Mouse (Mus musculus) embryo, embryonic 11 days (tissue): ENCODE data around the gene Lgals9.

ENCODE experiments used
- DNase-seq: peaks from one replicate; pipeline ENCODE4 v3.0.0-alpha.2; 2015

Lgals9 gene

DNA sequence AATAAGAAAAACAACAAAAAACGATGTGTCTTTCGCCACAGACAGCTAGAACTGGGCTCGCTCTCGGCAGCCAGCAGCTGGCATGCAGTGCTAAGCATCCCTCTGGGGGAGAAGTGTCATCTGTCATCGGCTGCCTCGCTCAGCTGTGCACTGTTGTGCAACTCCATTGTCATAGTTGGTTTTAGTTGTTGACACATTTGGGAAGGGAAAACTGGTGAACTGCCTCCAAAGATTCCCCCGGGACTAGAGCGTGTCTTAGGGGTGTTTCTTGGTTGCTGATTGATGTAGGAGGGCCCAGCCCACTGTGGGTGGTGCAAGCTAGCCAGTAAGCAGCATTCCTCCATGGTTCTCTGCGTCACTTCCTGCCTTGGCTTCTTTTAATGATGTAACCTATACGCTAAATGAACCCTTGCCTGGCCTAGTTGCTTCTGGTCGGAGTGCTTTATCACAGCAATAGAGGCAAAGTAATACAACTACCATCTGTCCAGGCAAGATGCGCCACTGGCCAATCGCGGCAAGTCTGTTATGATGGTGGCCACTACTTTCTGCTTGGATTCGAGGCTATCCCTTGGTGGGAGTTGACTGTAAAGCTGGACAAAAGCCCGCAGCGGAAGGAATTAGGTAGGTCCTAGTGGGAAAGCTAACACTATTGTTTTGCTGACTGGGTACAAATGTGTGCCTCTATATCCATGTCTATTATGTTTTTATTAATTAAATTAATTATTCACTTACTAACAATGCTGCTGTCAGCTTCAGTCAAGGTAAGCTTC, 11.2 kb downstream of the Lgals9 start:
- DNase-seq: peak; percentile 51

DNA sequence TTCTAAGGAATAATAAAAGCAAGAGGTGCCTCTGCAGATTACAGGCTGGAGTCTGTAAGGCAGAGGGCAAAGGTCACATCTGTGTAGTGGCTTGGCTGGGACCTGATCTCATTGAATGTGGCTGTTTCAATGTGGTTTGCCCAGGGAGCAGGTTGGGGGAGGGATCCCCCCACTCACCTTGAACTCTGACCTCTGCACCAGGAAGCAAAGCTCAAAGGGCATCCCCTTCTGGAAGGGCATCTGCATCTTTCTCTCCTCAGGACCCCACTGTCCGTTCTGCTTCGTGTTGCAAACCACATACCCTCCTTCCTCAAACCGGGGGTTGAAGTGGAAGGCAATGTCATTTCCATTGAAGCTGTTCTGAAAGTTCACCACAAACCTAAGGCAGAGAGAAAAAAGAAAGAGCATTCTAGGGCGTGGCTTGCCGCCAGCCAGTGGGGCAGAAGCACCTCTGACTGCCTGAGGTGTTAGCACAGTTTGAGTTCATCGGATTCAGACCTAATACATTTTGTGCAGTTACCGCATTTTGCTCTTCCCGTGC, 11.9 kb downstream of the Lgals9 start:
- DNase-seq: peak; percentile 68

GRCm38 (mm10) chr11:78972328-78972727, 12.4 kb downstream of the Lgals9 start:
- DNase-seq: peak; percentile 18

DNA sequence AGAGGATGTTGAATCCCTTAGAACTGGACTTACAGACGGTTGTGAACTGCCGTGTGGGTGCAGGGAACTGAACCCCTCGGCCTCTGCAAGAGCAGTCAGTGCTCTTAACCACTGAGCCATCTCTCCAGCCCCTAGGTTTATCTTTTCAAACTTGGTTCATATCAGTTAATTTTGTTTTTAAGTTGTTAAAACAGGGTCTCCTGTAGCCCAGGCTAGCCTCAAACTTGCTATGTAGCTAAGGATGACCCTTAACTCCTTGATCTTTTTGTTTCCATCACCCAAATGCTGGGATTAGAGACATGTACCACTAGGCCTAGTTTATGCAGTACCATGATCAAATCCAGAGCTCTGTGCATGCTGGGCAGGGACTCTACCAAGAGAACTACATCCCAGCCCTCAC, 13.0 kb downstream of the Lgals9 start:
- DNase-seq: no peak

GRCm38 (mm10) chr11:78971096-78971495, 13.7 kb downstream of the Lgals9 start:
- DNase-seq: no peak

GRCm38 (mm10) chr11:78968121-78968520, 16.6 kb downstream of the Lgals9 start:
- DNase-seq: no peak

DNA sequence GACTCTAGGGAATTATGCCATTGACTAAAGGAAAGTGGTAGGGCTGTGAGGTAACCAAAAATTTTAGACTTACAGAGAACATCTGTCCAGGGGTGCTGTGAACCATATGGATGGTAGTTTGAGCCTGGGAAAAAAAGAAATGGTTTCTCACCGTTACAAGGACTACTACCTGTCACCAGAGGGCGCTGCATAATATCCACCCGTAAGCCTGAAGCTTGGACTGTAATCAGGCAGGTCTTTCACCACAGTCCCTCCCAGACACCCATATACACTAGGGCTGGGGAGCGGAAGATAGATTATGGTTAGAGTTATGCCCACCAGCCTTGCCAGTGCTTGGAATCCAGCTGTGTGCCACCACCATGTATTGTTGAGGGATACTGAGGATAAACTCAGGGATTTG, 17.4 kb downstream of the Lgals9 start:
- peak; percentile 76 for DNase-seq

DNA sequence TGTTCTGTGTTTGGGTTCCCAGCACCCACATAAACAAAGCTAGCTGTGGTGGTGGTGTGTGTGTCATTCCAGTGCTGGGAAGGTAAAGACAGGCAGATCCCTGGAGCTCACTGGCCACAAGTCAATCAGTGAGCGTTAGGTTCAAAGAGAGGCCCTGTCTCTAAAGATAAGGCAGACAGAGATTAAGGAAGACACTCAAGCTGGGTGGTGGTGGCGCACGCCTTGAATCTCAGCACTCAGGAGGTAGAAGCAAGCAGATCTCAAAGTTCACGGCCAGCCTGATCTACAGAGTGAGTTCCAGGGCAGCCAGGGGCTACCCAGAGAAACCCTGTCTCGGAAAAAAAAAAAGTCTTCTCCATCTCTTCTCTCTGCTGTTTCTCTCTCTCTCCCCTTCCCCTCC, 23.5 kb downstream of the Lgals9 start:
- no peak for DNase-seq

- DNase-seq: peak; percentile 16
Observed at GRCm38 (mm10) chr11:78959841-78960520, 24.8 kb downstream of the Lgals9 start.

DNA sequence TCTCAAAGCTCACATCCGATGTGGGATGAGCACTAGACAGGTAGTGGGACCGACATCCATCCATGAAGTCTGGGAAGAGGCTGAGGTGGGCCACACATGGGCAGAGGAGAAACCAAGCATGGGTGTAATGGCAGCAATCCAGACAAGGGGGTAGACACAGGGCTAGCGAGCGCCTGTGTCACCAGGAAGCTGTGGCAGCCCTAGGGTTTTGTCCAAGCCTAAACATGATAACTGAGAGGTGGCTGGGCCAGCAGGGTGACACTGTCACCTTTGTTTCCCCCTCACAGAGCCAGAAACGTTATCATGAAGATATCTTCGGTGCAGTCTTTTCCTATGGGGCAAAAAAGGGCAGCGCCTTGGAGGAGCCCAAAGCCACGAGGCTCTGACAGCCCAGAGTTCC, 25.4 kb downstream of the Lgals9 start:
- DNase-seq: no peak

- DNase-seq: peak; percentile 80
Observed at GRCm38 (mm10) chr11:78956260-78956659, 28.5 kb downstream of the Lgals9 start.

DNA sequence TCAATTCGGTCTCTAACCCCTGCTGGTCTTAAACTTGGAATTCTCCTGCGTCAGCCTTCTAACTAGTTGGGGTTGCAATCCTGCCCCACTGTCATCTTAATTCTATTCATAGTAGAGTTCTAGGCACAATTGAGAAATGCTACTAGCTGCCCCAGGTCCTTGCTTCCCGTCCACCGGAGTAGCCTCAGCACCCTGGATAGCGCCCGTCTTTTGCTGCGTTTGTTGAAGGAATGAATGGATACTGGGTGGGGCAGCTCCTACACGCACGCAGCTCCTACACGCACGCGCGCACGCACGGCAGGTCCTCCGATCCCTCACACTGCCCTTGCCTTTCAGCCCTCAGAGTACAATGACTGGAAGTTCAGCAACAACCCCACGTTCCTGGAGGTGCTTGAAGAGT, 32.3 kb downstream of the Lgals9 start:
- peak; percentile 81 for DNase-seq

DNA sequence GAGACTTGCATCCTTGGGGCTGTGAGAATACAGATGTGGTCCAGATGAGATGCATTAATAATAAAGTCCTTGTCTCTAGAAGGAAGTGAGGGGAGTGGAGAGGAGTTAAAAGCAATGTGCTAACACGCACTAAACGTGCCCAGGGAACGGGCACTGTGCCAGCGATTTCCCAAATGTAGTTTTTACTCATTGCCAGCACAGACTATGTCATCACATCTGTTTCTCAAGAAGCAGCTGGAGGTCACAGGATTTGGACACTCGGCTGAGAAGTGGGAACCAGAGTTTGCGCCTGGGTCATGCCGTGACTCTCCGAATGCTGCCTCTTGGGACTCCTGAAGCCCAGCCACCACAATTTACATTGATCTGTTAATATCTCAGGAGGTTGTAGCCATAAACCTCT, 34.4 kb downstream of the Lgals9 start:
- no peak for DNase-seq

- no peak for DNase-seq
Observed at GRCm38 (mm10) chr11:78943083-78943482, 41.7 kb downstream of the Lgals9 start.

DNA sequence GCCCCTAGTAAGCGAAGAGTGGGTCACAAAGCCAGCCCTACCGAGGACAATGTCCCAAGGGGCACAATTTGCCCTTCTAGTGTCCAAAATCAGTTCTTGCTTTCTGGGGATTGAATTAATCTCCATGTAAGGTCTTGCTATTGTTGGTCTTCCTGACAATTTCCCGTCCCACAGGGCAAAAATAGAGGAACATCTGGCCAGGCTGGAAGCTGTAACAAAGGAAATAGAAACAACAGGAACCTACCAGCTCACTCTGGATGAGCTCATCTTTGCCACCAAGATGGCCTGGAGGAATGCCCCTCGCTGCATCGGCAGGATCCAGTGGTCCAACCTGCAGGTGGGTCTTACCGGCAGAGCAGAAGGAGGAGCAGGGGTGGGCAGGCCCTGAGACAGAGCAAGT, 49.6 kb downstream of the Lgals9 start:
- no peak for DNase-seq

DNA sequence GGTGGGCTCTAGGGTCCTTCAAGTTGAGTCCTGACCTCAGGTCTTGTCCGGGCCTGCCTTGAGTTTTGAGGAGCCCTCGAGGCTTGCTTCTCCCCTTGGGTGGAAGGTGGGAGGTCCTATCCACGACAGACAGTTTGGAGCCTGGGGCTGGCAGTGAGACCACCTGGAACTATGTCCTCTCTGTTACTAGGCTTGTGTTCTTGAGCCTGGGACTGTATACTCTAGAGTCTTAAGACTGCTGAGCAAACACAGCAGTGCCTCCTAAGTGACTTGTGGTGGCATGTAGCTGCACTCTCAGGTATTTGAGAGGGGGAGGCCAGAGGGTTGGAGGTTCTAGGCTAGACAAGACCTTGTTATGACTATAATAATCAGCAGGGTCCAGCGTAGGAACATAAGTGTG, 50.0 kb downstream of the Lgals9 start:
- no peak for DNase-seq

DNA sequence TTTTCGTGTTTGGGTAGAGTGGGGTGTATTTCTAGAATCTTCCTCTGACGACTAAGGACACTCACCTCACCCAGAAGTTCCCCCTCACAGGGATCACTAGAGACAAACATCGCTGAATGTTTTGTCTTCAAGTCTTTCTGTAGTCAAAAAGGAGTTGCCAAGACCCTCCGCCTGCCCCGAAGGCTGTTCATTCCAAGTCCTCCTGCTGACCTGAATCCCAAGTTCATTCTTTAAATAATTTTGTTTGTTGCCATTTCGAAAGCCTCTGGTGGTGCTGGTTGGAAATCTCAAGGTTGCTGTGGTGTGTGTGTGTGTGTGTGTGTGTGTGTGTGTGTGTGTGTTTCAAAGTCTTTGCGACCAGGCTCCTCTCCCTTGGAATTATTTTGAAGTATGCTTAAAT, 50.4 kb downstream of the Lgals9 start:
- DNase-seq: no peak

DNA sequence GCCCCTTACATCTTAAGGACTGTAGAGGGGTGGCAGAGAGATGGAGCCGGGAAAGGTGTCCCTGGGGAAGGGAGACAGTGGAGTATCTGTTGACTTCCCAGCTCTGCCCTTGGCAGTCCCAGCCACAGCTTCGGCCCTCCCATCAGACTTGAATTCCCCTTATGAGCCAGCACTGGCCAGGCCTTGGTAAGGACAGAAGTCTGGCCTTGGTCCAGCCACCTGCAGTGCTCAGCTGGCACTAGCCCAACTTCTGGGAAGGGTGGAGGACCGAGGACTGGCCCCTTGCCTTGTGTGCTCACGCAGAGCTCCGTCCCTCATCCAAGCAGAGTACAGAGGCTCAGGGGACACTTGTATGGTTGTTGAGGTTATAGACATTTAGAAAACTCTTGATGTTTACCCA, 55.4 kb downstream of the Lgals9 start:
- DNase-seq: no peak

GRCm38 (mm10) chr11:78924916-78925315, 59.8 kb downstream of the Lgals9 start:
- DNase-seq: peak; percentile 63

GRCm38 (mm10) chr11:78924111-78924510, 60.6 kb downstream of the Lgals9 start:
- peak; percentile 42 for DNase-seq

DNA sequence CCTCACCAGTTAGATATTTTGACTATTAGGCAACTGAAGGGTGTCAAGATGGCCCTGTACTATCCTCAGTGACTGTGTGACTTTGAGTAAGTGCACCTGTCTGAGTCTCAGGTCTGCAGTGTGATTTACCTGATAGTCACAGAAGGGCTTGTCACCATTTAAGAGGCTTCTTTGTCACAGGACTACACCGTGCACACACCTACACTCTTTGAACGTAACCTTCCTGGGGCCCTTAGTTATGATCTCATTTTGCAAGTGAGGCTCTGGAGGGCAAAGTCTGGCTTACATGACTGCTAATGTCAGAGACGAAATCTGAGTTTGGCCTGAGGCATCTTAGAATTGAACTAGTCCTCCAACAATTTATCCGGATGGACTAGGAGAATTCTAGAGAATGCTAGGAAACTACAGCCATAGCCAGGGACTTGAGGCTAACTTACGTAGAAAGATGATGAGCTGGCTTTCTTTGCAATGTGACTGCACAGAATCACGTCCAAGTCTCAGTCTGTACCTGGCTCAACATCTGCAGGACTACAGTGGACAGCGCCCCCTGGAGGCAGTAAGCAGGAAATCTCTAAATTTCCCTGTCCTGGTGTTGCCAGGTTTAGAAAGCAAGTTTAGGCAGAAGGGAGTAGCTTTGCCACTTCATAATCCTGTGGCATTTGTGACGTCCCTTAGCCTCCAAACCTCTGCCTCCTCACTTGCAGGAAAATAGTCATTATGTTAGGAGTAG, 61.9 kb downstream of the Lgals9 start:
- DNase-seq: peak; percentile 68

GRCm38 (mm10) chr11:78920411-78920939, 64.3 kb downstream of the Lgals9 start, which contains the start of gene Nos2:
Nos2 (plus strand) TSS chr11:78920787.
- DNase-seq: no peak

DNA sequence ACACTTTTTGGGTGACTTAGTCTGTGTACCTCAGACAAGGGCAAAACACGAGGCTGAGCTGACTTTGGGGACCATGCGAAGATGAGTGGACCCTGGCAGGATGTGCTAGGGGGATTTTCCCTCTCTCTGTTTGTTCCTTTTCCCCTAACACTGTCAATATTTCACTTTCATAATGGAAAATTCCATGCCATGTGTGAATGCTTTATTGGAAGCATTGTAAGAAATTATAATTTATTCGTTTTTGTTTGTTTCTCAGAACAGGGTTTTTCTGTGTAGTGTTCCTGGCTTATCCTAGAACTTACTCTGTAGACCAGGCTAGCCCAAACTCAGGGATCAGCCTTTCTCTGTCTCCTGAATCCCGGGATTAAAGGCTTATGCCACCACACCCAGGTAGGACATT, 65.0 kb downstream of the Lgals9 start:
- DNase-seq: no peak
